Mouse (Mus musculus): ENCODE results near the gene Mdfic.

DNA sequence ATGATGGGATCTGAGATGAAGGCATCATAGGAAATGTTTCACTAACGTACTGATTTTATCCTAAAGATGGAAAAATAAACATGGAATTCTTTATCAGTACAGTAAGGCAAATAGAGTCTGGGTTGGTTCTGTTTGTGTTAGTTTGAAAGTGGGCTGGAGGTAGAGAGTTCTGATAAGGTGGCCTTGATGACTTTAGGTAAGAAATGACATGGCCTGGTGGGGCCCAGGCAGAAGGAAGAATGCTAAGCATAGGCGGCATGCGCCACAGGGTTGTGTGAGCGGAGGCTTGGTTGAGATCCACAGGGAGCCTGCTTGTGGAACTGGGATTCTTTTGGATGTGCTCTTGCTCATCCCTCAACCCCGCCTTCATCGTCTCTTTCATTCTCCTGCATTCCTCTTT is 40.3 kb downstream of the Mdfic start:
- TF ChIP-seq CTCF (IDR thresholded peaks at IDR 0.05; ENCODE audit: low read depth, low read length) (no peak), POLR2AphosphoS5 (IDR thresholded peaks at IDR 0.05; ENCODE audit: insufficient replicate concordance, low read depth, low read length) (no peak), GATA1 (IDR thresholded peaks at IDR 0.05; ENCODE audit: borderline replicate concordance, low read length) (no peak), TAL1 (conservative IDR thresholded peaks at IDR 0.05; ENCODE audit: low read depth, low read length) (no peak)

All from G1E (cell line).